Mouse (Mus musculus): ENCODE measurements at regions not wholly inside any gene's neighbourhood (a gene's known extent, or its start where the extent isn't known, plus 50 kb on each side); places are given as distances from the start of the nearest gene placed in this dataset.

DNA sequence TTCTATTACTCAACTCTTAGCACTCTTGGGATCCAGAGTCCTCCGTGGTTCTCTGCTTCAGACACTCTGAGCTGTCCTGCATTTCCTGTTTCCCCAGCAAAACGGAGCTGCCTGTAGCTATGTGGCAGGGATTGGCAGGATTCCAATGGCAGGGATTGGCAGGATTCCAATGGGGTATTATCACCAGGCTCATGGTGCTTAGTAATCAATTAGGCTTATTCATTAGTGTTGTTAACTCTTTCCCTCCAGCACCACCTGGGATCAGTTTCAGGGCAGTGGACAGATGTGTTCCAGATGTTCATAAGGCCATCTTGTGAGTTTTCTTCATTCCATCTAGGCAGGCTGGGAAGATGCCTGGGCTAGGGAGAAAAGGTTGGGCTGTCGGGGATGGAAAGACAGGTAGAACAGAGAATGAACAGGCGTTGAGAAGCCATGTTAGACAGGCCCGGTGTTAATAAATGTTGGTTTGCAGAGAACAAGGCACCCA lies 163.5 kb downstream of the Emp1 start:
- no peak for DNase-seq (ENCODE audit: low read depth)

DNA sequence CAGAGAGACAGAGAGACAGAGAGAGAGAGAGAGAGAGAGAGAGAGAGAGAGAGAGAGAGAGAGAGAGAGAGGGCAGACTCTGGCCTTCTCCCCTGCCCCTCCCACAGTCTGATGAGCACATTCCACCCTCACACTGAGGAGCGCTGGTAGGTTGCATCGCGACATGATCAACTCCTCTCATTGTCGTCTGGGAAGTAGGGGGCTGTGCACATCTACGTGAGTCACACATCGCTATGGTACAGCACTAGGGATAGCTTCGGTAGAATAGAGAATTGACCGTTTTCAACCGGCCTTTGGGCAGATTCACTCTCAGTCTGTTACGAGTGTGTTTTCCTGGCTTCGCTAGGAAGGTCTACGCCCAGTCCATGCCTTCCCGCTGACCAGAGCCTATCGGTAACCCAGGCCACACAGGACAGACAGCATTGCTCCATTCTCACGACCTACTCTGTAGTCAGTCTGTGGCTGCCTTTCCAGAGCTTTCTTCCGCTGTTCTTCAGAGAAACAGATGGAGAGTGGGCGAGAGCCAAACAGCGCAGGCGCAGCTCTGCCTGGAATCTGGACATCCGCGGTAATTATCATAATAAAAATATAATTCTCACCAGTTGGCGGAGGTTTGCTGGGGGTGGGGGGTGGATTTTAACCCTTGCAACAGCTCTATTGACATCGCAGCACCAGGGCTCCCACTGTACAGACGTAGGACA lies 164.3 kb downstream of the Emp1 start:
- DNase-seq (ENCODE audit: low read depth), result no peak

GRCm38 (mm10) chr6:135527879-135528278 lies 165.5 kb downstream of the Emp1 start:
- DNase-seq (ENCODE audit: low read depth), result no peak

GRCm38 (mm10) chr6:135539791-135540646 lies 177.7 kb downstream of the Emp1 start:
- DNase-seq (ENCODE audit: low read depth), result no peak

DNA sequence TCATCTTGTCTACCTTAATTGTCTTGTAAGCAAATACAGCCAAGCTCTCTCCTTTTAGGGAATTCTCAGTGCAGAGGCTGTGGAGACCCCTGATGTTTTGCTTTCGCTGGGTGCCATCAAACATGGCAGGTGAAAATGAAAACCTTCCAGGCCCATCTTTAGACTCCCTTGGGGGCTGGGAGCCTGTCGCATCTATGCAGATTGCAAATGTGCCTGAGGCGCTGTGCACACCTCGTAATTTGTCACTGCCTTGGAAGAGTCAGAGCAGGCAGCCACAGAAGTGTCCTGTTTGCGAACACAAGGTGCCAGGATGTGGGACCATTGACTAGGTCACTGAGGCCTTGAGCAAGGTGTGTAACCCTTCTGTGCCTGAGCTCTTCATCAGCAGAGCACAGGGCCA lies 179.2 kb downstream of the Emp1 start:
- DNase-seq (ENCODE audit: low read depth), result no peak

DNA sequence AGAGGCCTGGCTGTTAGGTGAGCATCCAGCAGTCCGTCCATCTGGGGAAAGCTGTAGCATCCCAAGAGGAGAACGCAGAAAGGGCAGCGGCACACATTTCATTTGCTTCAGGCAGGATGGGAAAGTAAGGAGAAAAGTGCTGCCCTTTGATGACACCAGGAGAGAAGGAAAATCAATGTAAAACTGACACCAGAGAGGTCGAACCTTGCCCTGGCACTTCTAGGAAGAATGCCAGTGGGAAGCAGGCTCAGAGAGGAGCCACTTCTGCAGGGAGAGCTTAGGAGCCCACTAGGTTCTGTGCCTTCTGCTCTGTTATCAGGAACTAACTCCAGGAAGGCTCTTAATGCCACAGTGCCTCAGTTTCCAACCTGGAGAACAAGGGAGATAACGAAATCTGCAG lies 180.0 kb downstream of the Emp1 start:
- DNase-seq (ENCODE audit: low read depth), result no peak

GRCm38 (mm10) chr6:135543390-135543789 lies 181.0 kb downstream of the Emp1 start:
- no peak for DNase-seq (ENCODE audit: low read depth)

- DNase-seq (ENCODE audit: low read depth), result no peak
These were observed 181.5 kb downstream of the Emp1 start for GRCm38 (mm10) chr6:135543863-135544262.

DNA sequence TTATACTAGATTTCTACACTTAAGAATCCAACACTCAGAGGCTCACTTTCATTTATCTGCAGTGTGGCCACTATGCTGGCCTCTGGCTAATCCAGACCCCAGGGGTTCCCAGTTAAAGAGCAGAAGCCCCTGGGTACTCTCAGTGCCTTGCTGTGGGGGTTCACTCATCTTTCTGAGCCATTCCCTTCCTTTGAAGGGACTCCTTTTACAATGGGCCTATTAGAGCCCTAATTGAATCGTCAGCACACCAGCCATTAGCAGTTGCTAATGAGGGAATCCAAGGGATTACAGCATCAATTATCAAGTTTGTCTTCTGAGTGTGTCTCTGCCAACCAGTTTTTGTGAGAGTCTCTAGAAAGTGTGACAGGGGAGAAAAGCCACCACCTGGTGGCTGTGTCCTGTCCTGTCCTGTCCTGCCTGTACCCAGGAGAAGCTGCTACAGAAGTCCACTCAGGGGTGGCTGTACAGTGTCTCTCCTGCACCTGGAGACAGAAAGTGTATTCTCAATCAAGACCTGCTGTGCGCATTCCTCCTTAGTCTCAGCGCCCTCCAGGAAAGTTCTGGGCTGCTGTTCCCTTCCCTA lies 188.1 kb downstream of the Emp1 start:
- DNase-seq (ENCODE audit: low read depth), result no peak

DNA sequence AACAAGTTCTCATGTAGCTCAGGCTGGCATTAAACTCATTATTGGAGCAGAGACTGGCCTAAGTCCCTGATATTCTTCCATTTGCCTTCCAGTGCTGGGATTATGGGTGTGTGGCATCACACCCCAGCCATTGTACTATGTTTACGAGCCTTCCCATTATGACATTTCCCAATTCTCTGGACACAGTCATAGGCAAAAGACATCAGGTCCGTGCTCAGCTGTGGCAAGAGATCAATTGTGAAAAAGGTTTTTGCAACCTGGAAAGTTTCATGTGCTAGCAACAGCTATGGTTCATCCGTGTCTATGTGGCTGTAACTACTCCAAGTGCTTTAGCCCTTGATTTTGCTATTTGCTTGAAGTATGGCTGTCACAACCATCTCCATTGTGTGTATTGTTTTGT lies 190.1 kb downstream of the Emp1 start:
- DNase-seq (ENCODE audit: low read depth), result no peak

DNA sequence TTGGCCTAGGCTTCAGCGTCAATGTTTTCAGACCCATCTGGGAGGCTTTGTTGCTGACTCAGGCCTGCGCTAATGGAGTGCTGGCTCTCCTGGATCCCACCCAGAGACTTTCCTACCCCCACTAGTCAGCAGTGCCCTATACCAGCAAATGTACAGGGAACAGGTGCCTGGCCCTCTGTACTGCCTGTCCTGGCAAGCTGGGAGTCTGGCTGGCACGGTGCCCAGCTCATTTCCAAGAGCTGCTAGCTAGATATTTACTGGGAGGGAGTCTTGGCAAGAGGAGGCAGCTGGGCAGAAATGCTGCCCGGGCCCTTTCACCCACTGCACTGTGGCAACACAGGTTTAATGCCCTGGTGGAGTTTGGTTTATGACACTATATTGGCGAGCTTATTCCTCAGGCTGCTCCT lies 197.2 kb downstream of the Emp1 start:
- no peak for DNase-seq (ENCODE audit: low read depth)

- no peak for DNase-seq (ENCODE audit: low read depth)
These were observed 199.9 kb downstream of the Emp1 start for GRCm38 (mm10) chr6:135562267-135562666.

GRCm38 (mm10) chr6:135563766-135564165 lies 201.4 kb downstream of the Emp1 start:
- no peak for DNase-seq (ENCODE audit: low read depth)

DNA sequence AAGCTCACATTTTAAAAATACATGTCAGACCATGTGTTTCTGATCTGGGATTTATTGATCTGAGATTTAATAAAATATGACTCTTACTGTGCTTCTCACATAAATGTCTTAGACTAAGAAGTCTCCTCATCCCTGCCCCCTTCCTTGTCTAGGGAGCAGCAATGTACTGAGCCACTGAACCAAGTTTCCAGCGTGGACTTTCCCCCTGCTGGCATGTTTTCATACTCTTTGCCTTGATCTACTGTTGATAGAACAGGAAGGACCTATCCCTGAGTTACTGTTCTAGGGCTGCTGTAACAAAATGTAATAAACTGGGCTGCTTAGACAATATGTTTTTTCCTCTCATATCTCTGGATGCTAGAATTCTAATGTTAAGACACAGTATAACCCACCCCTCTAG lies 206.7 kb downstream of the Emp1 start:
- no peak for DNase-seq (ENCODE audit: low read depth)

GRCm38 (mm10) chr6:135575294-135575693 lies 212.9 kb downstream of the Emp1 start:
- no peak for DNase-seq (ENCODE audit: low read depth)

DNA sequence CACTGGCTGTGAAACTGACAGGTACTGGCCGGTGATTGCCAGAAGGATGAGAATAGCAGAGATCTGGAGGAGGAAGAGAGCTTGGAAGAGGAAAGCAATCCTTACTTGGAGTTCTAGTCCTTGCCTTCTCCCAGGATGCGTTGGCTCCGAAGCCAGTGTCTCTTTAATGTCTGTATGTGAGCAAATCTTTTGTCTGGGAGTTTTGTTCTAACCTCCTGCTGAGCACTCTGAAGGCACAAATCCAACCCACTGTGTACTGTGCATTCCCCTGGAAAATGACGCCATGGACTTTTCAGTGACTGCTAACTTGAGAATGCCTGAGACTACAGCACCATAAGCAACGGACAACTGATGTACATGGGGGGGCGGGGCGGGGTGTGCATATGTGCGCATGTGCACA lies 216.4 kb downstream of the Emp1 start:
- no peak for DNase-seq (ENCODE audit: low read depth)

- DNase-seq (ENCODE audit: low read depth), result no peak
These were observed 220.2 kb downstream of the Emp1 start for GRCm38 (mm10) chr6:135582567-135582966.

GRCm38 (mm10) chr6:135584782-135585181 lies 222.4 kb downstream of the Emp1 start:
- no peak for DNase-seq (ENCODE audit: low read depth)

DNA sequence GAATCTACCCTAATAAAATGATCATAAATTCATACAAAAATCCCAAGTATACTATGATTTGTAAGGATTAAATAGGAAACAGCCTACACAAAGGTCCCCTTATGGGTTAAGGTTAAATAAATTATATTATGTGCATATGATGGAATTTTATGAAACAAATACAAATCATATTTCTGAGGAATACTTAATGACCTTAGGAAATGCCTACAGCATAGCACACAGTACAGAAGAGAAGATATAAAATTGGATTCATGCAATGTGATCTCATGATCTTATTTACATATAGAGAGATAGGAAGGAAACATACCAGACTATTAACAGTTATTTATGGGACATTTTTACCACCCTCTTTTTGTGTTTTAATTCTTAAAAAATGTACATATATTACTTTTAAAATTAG lies 227.7 kb downstream of the Emp1 start:
- no peak for DNase-seq (ENCODE audit: low read depth)

DNA sequence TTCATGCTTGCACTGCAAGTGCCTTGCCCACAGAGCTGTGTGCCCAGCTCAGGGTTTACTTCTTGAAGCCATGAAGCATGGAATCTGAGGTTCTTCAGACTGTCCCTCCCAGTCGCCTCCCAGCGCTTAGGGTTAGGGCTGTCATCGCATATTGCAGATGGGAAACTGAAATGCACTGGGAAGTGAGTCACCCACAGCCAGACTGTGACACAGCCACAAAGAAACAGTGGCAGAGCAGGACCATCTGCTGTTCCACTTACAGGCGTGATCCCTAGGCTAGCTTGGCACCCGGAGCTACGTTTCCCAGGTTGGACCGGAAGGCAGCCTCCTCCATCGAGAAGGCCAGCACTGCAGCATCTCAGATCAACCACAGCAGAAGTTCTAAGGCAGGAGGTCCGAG lies 228.7 kb downstream of the Emp1 start:
- no peak for DNase-seq (ENCODE audit: low read depth)

GRCm38 (mm10) chr6:135596358-135596757 lies 234.0 kb downstream of the Emp1 start:
- no peak for DNase-seq (ENCODE audit: low read depth)

DNA sequence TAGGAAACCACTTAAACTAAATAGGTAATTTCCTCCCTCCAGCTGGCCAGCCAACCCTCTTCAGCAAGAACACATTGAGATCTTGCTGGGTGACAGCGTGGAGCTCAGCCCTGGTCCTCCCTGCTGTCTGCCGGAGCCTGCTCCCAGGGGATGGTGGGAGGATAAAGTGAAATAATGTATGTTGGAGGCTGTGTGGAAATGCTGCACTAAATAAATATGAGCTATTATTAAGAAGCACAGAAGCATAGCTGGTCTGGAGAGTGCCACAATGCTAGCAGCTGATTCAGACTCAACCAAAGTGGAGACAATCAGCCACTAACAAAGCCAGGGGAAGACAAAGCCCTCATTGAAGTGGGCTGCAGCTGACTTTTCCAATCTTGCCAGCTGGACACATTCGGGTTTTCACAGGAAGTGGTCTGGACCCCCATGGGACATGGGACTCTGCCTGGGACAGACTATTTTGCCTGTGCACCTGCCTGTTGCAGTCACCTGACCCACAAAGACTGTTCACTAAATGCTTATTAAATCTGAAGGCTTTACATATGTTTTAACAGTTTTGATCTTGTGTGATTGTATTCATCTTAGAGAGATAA lies 248.3 kb downstream of the Emp1 start:
- DNase-seq (ENCODE audit: low read depth), result no peak

DNA sequence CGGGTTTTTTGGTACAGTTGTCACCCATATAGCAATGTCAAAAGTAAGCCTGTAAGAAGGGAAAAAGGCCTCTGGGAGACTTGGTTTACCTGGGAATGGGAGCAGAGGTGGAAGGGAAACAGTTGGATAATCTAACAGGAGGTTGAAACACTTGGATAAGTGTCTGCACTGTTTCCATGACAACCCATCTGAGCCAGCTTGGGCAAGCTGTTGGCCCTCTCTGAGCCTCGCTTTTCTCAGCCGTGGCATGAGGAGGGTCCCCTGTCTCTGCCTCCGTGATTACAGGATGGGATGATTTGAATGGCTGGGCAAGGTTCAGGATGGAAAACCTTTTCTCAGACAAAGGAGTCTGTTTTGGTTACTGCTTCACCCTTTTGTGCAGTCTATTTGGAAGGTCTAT lies 265.6 kb downstream of the Emp1 start:
- no peak for DNase-seq (ENCODE audit: low read depth)
